Mouse (Mus musculus) G1E-ER4 (cell line): ENCODE measurements around the gene Fndc3b. TPM values are rescaled to one million over a fixed set of nuclear protein-coding genes. Genes with fewer than 3 reads are reported as not detected.

Experiments used
- GATA1 ChIP-seq: IDR thresholded peaks from one replicate; pipeline ENCODE4 v1.8.0; 2012; ENCODE audit warnings: low read length, inconsistent platforms
- polyA plus RNA-seq: library from polyadenylated mRNA; stranded (reverse); fragments of >175 nt; gene quantifications from 2 replicates; pipeline ENCODE4 v1.2.3, GENCODE M21; 2012

Gene Fndc3b
- polyA plus RNA-seq, 1 experiment = not detected

GRCm38 (mm10) chr3:27598437-27599382, 112.4 kb downstream of the Fndc3b start:
- TF ChIP-seq GATA1 = no peak

GRCm38 (mm10) chr3:27593485-27594138, 117.5 kb downstream of the Fndc3b start:
- no peak for TF ChIP-seq GATA1

- TF ChIP-seq GATA1 = no peak
Measured at GRCm38 (mm10) chr3:27592728-27593484, 118.2 kb downstream of the Fndc3b start.

GRCm38 (mm10) chr3:27590823-27591222, 120.3 kb downstream of the Fndc3b start:
- TF ChIP-seq GATA1 = no peak

- TF ChIP-seq GATA1 = no peak
Measured at GRCm38 (mm10) chr3:27589305-27589704, 121.8 kb downstream of the Fndc3b start.

- no peak for TF ChIP-seq GATA1
Measured at GRCm38 (mm10) chr3:27588604-27589003, 122.5 kb downstream of the Fndc3b start.

GRCm38 (mm10) chr3:27584607-27585605, 126.2 kb downstream of the Fndc3b start:
- TF ChIP-seq GATA1 = no peak

GRCm38 (mm10) chr3:27581931-27582840, 128.9 kb downstream of the Fndc3b start:
- TF ChIP-seq GATA1 = no peak

GRCm38 (mm10) chr3:27580956-27581355, 130.2 kb downstream of the Fndc3b start:
- TF ChIP-seq GATA1 = no peak

GRCm38 (mm10) chr3:27579894-27580613, 131.1 kb downstream of the Fndc3b start:
- no peak for TF ChIP-seq GATA1

- TF ChIP-seq GATA1 = no peak
Measured at GRCm38 (mm10) chr3:27579229-27579628, 131.9 kb downstream of the Fndc3b start.

GRCm38 (mm10) chr3:27577349-27578025, 133.6 kb downstream of the Fndc3b start:
- TF ChIP-seq GATA1 = no peak
